Mouse (Mus musculus): ENCODE data around the gene Palld.
A peak's percentile ranks its signal among the peaks of the same experiment; 100 is the strongest.

Palld gene

DNA sequence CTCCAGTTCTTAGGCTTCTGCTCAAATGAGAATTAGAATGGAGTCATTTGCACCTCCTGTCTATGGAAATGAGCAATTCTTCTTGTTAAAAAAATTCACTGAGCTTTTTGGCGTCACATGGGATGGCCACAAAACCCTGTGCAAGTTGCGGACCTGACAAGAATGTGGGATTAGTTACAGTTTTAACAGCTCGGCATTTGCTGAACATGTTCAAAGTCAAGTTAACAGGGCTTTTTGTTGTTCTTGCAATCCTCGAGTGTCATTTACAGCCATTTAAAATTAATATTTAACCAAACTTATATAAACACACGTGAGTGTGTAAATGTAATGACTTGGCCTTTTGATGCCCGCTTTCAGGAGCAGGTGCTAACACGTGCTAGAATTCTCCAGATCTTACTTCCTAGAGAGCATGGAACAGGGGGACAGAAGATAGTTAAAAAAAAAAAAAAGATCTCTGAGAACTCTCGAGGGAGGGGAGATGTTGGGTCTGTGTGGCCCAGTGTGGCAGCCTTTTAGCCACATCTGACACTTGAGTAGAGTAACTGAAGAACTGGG is 276.8 kb downstream of the Palld start:
- DNase-seq: peak in 1 of 2 experiments; percentile 57

DNA sequence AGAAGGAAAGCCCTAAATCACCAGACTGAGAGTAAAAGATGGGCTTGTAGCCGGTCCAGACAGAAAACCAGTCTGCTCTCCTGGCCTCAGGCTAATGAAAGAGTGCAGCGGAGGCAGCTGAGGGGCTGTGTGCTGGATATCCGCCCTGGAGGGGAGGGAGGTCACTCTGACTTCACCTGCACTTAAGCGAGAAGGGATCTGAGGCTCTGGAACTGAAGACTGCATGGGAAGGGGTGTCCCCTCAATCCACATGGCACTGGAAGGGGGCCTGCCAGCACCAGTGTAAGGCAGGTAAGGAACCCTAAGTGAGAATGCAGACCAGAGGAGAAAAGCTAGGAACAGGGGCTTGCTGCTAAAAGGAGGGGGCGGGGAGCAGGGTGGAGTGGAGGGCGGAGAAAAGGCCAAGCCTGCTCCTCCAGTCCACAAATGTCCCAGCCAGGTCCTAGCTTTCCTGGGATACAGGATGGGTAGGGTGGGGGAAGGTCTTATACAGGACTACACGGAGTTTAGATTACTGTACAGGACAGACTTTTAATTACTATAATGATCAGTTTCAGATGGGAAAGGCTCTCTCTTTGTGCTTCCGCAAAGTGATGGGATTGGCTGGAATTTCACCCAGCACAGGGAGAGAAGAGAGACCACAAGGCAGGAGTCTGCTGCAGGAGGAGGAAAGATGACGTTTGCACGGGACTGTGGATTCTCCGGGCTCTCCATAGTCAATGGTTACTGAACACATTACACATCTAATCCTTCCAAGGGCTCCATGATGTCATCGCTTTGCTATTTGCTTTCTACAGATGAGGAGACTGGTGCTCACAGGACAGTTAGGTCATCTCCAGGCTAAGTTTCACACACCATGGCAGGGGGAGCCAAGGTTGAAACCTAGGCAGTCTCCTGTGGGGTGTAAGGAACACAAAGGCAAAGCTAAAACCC is 278.7 kb downstream of the Palld start:
- no peak for DNase-seq

GRCm38 (mm10) chr8:61621300-61621699 is 281.2 kb downstream of the Palld start:
- DNase-seq: no peak

DNA sequence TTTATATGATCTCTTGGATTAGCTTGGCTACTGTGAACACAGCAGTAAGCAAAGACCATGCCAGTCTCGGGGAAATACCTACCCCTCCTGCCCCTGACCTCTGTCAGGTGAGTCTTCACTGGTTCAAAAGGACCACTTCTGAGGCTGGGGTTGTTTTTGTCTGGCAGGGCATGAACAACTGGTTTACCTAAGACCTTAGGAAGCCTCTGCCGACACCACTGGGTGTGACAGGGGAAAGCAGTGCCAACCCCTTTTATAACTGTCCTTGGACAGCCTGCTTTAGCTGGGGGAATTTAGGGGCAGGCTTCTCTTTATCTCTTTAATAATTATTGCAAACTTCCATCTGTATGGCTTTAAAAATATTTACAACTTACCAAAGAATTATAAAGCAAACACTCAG is 284.8 kb downstream of the Palld start:
- DNase-seq: no peak

DNA sequence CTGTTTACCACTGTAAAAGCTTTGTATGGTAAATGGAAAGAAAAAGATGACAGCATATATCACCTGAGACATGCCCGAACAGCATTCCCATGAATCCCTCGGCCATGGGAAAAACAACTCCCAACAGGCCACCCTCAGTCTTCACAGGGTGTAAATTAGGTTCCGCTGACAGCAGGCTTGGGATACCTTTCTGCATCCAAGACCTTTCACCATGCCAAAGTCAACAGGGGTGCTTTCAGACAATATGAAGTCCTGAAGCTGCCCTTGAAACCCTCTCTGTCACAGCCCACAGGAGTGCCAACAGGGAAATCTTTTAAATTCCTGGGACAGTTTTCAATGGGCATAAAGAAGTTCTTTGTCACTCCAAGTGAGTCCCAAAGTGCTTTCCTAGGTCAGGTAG is 285.4 kb downstream of the Palld start:
- no peak for DNase-seq

DNA sequence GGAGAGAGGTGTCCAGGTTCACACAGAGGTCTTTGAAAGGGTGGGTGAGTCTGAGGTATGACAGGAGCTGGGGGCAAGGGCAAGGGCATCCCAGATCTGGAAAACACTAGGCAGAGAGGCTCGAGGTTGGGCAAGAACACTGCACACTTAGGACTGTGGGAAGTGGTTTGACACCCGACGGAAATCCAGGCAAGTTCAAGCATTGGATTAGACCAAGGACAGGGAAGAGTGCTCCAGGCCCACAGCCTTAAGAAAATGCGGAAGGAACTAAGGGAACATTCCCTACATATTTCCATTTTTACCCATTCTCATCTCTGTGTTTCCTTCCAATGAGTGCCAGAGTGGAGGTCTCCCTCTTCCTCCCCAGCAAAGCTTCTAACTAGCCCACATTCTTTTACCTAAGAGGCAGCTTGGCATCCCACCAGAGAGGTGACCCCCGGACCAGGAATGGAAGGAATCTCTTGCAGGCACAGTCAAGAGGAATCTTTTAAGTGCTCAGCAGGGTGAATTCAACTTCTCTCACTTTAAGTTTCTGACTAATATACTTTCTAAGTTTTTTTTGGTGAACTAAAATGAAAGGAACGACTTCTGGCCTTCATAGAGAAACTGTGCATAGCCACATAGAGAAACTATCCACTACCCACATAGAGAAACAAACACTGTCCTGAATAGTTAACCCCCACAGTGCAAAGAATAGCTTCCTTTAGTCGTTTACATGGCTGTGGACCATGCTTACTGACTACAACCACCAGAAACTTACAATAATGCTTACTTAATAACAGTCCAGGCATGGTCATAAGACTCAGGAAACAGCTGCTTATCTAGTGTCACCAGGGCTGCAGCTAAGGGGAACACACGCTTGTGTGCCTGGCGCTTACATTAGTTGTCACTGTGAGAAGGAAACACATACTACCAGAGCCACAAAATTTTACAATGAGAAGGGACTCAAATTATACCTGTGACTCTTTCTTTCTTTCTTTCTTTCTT is 286.5 kb downstream of the Palld start:
- no peak for DNase-seq

GRCm38 (mm10) chr8:61611741-61612140 is 290.7 kb downstream of the Palld start:
- DNase-seq: no peak

DNA sequence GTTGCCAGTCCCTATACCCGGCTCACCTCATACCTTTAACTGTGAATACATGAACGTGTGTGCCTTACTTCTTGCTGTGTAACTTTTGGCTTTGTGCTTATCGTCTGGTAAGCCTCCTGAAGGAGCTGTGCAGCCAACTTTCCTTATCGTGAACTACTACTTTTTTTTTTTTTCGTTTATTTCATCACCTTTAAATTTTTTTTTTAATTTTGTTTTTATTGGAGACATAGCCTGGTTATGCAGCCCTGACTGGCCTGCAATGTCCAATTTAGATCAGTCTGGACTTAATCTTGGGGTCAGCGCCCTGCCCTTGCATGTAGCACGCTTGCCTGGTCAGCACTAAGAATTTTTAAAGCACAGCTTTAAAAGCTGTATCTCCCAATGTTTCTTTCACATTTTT is 291.4 kb downstream of the Palld start:
- peak; percentile 28 to 59 for DNase-seq

DNA sequence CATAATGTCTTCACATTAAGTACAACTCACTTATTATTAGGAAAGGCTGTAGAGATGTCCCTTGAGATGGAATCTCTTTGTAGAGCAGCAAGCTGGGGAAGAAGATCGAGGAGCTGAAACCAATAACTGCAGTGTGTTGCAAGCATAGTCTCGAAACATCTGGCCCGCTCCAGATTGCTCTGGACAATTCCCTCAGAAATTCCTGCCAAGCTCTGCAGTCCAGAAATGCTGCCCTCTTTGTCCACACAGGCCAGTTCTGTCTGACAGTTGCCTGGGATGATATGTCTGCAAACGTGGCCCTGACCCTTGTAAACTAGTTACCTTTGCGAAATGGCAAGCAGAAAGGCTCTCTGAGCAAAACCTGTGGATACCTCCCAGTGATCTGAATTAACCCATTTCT is 291.9 kb downstream of the Palld start:
- DNase-seq: no peak

DNA sequence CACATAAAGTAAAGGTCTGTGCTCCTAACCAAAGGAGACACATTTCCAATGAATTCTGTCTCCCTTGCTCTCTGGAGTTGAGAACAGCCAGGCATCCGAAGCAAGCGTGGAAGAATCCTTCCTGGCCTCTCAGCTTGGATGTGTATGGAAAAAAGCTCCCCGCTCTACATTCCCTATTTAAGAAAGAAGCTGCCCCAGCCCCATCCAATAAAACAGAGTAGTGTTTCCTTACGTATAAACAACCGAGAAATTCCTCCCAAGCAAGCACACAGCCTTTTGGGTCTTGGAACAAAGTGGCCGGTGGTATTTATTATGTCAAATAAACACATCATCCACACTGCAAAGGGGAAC is 295.1 kb downstream of the Palld start:
- DNase-seq: no peak

DNA sequence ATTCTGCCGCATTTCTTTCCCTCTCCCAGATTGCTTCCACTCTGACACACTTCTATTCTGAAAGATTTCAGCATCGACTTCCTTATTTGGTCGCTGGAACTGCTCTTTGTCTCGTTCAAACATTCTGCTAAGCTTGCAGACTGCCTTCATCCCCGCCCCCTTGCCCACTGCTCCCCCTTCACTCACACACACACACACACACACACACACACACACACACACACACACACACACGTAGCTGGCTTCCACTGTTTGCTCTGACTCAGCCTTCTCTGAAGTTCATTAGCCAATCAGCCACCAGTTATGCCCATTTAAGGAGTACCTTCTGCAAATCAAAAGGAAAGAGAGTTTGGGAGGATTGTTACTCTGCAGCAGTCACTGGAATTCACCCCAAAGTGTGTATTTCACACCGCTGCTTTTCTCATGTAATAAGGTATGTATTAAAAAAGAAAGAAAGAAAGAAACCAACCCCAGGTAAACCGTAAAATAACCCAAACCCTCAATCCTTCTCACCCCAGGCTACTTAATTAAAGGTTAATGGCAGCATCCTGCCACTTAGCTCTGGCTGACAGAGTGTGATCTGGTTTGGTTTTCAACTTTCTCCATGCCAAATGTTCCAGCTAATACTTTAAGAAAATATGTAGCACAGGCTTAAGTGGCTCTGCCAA is 295.6 kb downstream of the Palld start:
- peak; percentile 87 to 94 for DNase-seq

- no peak for DNase-seq
Observed at GRCm38 (mm10) chr8:61604871-61605270, 297.6 kb downstream of the Palld start.

- no peak for DNase-seq
Observed at GRCm38 (mm10) chr8:61596889-61597288, 305.6 kb downstream of the Palld start.

- peak; percentile 21 to 57 for DNase-seq
Observed at GRCm38 (mm10) chr8:61591446-61591845, 311.0 kb downstream of the Palld start.

DNA sequence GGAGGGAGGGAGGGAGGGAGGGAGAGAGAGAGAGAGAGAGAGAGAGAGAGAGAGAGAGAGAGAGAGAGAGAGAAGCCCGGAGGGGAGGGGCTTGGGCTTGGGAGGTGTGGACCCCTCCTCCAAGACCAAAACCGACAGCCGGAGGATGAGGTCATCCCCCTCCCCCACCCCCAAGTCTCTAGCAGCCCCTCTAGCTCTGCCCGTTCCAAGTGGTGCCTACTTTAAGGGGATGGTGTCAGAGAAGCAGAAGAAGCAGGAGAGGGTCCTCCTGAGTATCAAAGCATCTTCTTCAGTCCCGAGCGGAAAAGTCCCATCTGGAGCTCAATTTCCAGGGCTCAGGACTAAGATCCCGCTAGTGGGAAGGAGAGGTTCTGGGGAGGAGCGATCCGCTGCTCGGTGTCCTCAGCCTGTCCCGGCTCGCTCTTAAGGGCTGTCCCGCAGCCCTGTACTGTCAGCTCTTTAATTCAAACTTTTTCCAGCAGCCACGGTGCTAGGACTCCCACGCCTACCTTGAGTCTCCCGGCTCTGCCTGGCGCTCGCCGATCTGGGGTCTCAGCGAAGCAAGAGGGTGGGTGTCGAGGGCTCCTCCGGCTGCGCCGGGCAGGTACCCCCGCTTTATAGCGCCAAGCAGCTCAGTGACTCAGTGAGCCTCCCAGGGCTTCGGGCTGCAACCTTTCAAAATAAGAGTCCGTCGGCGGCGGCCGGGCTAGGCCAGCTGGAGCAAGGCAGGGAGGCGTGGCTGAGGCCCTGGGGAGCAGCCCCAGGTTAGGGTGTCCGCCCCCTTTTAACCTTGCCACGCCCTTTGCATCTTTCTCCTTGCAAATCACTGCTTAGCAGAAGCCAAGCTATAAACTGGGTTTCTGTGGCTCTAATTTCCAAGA is 311.7 kb downstream of the Palld start:
- peak; percentile 92 to 96 for DNase-seq

DNA sequence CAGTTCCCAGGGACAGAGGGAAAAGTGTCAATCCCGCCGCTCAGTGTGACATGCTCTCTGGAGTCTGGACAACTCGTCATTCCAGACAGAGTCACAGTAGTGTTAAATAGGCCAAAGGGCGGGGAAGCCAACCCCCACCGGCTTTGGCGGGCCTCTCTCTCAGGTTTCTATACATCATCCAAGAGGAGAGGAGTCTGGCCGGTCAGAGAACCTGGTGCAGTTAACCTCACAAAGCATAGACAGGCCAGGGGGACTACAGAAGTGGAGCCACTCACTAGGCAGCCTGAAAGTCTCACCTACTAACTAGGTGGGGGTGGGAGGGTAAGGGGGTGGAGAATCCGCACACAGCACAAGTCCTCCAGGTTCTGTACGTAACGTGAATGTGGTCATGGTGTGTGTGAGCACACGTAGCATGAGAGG is 312.5 kb downstream of the Palld start:
- DNase-seq: peak; percentile 35 to 52

DNA sequence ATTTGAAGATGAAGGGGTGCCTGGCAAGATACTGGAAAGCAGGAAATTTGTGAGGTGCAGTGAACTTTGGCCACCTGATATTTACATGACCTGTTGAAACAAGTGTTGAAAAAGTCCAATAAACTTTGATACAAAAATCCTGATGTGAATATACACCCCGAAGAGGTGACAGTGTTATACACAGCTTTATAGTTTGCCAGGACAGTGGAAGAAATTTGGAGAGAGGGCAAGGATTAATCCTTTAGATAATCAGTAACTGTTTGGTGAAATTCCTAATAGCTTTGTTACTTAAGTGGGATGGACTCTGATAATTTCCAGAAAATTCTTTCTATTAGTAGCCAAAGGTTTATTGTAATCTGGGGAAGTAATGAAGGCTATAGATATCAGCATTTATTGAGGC is 314.2 kb downstream of the Palld start:
- DNase-seq: no peak

DNA sequence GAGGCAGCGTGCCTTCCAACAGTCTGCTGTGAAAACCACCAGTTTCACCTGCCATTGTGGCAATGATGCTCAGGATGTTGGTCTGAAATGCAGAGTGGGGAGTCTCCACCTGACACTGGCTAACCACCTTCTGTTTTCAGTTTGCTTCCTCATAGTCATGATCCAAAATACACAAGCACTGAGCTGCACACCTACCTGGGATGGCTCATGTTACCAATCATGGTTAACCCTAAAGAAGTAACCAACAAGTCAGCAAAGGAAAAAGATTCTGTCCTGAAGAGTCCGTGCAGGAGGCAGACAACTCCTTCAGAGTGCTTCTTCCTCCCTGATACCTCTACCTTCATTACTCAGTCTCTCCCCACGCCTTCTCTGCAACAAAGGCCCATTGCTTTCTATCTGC is 314.8 kb downstream of the Palld start:
- no peak for DNase-seq

DNA sequence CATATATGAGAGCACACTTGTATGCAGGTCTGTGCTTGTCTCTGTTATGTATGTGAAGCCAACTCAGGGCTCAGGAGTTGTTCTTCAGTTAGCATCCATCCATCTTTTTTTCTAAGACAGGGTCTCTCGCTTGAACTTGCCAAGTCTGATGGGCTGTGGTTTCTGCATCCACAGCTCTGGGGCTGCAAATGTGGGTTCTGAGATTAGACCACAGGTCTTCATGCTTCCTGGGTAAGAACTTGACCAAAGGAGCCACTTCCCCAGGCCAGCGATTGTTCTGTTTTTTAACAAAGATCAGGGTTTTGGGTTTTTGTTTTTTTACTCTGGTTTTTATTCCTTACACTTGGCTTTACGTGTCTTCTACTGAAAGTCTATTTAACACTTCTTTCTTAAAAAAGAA is 316.0 kb downstream of the Palld start:
- no peak for DNase-seq

DNA sequence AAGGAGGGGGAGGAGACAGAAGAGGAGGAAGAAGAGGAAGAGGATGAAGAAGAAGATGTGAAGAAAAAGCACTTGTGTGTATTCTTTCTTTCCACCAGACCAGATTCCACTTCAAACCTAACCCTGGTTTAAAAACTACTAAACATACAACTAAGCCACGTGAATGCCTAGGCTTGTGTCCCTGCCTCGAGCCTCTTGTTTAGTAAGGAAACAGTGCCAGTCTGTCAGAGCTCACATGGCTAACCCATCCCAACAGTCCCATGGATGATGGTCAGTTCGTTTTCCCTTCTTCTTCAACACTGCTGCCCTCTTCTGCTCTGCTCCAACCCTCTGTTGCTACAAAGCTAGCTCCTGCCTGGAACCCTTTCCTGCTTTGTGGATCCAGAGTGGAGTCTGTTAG is 316.7 kb downstream of the Palld start:
- no peak for DNase-seq

GRCm38 (mm10) chr8:61584714-61585383 is 317.6 kb downstream of the Palld start:
- DNase-seq: no peak

All from kidney, postnatal 25 days (tissue).